Mouse (Mus musculus): ENCODE data around the gene Rasa3.

DNA sequence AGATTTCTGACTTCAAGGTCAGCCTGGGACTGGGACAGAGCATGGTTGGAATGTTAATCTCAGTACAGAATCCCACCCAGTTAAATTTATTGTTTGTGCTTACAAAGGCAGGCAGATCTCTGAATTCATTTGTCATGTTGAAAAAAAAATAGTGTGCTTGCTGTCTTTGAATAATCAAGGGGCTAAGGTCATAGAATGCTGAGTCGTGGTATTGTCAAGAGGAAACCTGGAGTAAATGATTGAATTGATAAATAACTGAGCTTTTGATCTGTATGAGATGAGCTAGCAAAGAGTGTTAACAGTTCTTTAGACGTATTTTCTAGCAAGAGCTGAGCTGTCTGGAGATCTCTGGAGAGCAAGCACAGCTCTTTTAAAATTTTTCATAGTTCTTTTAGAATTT, 140.3 kb downstream of the Rasa3 start:
- no peak for TF ChIP-seq CTCF (conservative IDR thresholded peaks at IDR 0.05; ENCODE audit: low read length)
- no peak for TF ChIP-seq NANOG (IDR thresholded peaks at IDR 0.05; ENCODE audit: borderline replicate concordance, low read length)
